Mouse (Mus musculus) CH12.LX (cell line): Measurements from ENCODE around the gene Nipal4. TPM values are rescaled to one million over a fixed set of nuclear protein-coding genes. Genes with fewer than 3 reads are reported as not detected.

ENCODE experiments used
- DNase-seq: peaks from one replicate; pipeline ENCODE4 v3.0.0-alpha.2; 2013; ENCODE audit errors: extremely low read depth
- H3K27ac ChIP-seq: 2 replicates; pipeline ENCODE4 v1.5.1; 2012; ENCODE audit warnings: low read depth, mild to moderate bottlenecking, control low read depth, moderate library complexity; ENCODE audit not compliant: insufficient read depth
- H3K27me3 ChIP-seq: replicated peaks from 2 replicates; pipeline ENCODE3; 2012; ENCODE audit warnings: inconsistent platforms
- H3K36me3 ChIP-seq, 2 experiments: replicated peaks in 1 of 2; 2 replicates each; pipeline versions ENCODE3 to v1.6.1; 2012; ENCODE audit warnings: inconsistent platforms in 1 of 2, low read length in 1 of 2, mild to moderate bottlenecking in 1 of 2, mixed read lengths in 1 of 2, moderate library complexity in 1 of 2; ENCODE audit not compliant: control insufficient read depth in 1 of 2, insufficient read depth in 1 of 2
- H3K4me1 ChIP-seq, 2 experiments: 2 replicates each; pipeline ENCODE4 v1.6.1; 2012; ENCODE audit warnings: inconsistent platforms in 1 of 2, moderate library complexity in 1 of 2; ENCODE audit not compliant: insufficient read depth in 2 of 2, control insufficient read depth in 1 of 2
- H3K4me2 ChIP-seq: 2 replicates; pipeline ENCODE4 v1.6.1; 2012; ENCODE audit warnings: low read depth, mild to moderate bottlenecking, control low read depth; ENCODE audit not compliant: poor library complexity, insufficient read depth, severe bottlenecking
- H3K4me3 ChIP-seq, 3 experiments: fragments of 150-350 bp in 1 of 3; sonication (generic) in 1 of 3; replicated peaks in 1 of 3; 2 replicates each; pipeline versions ENCODE3 to v1.5.1; 2011 to 2012; ENCODE audit warnings: low read depth in 2 of 3, low read length in 2 of 3, mild to moderate bottlenecking in 2 of 3, moderate library complexity in 2 of 3, control low read depth in 1 of 3, improper control_type of control experiment in 1 of 3, inconsistent platforms in 1 of 3, mixed read lengths in 1 of 3; ENCODE audit not compliant: poor library complexity in 1 of 3
- H3K79me2 ChIP-seq: replicated peaks from 2 replicates; pipeline ENCODE4 v1.6.1; 2012; ENCODE audit warnings: mild to moderate bottlenecking, moderate library complexity; ENCODE audit not compliant: control insufficient read depth, poor library complexity, insufficient read depth, severe bottlenecking; ENCODE audit errors: extremely low read depth
- H3K9ac ChIP-seq: 2 replicates; pipeline ENCODE4 v1.6.1; 2012; ENCODE audit warnings: low read depth, mild to moderate bottlenecking, control low read depth, moderate library complexity; ENCODE audit not compliant: insufficient read depth
- H3K9me3 ChIP-seq: replicated peaks from 2 replicates; pipeline ENCODE3; 2012; ENCODE audit warnings: low read length, inconsistent platforms, mixed read lengths
- E2F4 ChIP-seq: IDR thresholded peaks from 2 replicates; pipeline ENCODE4 v1.6.1; 2011; ENCODE audit warnings: low read depth, low read length, improper control_type of control experiment; ENCODE audit not compliant: insufficient replicate concordance
- ELF1 ChIP-seq: IDR thresholded peaks from 2 replicates; pipeline ENCODE4 v1.6.1; 2014; ENCODE audit warnings: low read depth, mild to moderate bottlenecking, inconsistent platforms, low read length, improper control_type of control experiment
- EP300 ChIP-seq: IDR thresholded peaks from 2 replicates; pipeline ENCODE4 v1.6.1; 2011; ENCODE audit warnings: low read length, improper control_type of control experiment
- GABPA ChIP-seq: IDR thresholded peaks from 2 replicates; pipeline ENCODE4 v1.6.1; 2012; ENCODE audit warnings: low read depth, low read length, improper control_type of control experiment, inconsistent platforms; ENCODE audit not compliant: insufficient replicate concordance
- IRF4 ChIP-seq: IDR thresholded peaks from 2 replicates; pipeline ENCODE4 v1.6.1; 2014; ENCODE audit warnings: low read depth, mild to moderate bottlenecking, inconsistent platforms, low read length, improper control_type of control experiment
- JUN ChIP-seq: IDR thresholded peaks from 2 replicates; pipeline ENCODE4 v1.6.1; 2011; ENCODE audit warnings: low read depth, mild to moderate bottlenecking, low read length, improper control_type of control experiment, moderate library complexity; ENCODE audit not compliant: insufficient read depth
- JUND ChIP-seq: conservative IDR thresholded peaks from 2 replicates; pipeline ENCODE4 v1.6.1; 2011; ENCODE audit warnings: low read depth, low read length, improper control_type of control experiment
- KAT2A ChIP-seq: IDR thresholded peaks from 2 replicates; pipeline ENCODE4 v1.6.1; 2012; ENCODE audit warnings: low read length, improper control_type of control experiment, inconsistent platforms; ENCODE audit not compliant: insufficient replicate concordance
- MAX ChIP-seq: IDR thresholded peaks from 2 replicates; pipeline ENCODE4 v1.6.1; 2011; ENCODE audit warnings: low read length, improper control_type of control experiment
- MAZ ChIP-seq: IDR thresholded peaks from 2 replicates; pipeline ENCODE4 v1.6.1; 2012; ENCODE audit warnings: low read depth, mild to moderate bottlenecking, inconsistent platforms, low read length, improper control_type of control experiment, moderate library complexity
- MEF2A ChIP-seq: IDR thresholded peaks from 2 replicates; pipeline ENCODE4 v1.6.1; 2014; ENCODE audit warnings: low read depth, mild to moderate bottlenecking, inconsistent platforms, low read length, improper control_type of control experiment, borderline replicate concordance
- NELFE ChIP-seq: IDR thresholded peaks from 2 replicates; pipeline ENCODE4 v1.6.1; 2011; ENCODE audit warnings: low read depth, low read length, improper control_type of control experiment
- NRF1 ChIP-seq: IDR thresholded peaks from 2 replicates; pipeline ENCODE4 v1.6.1; 2014; ENCODE audit warnings: low read depth, mild to moderate bottlenecking, inconsistent platforms, low read length, improper control_type of control experiment, moderate library complexity
- POLR2A ChIP-seq: IDR thresholded peaks from 2 replicates; pipeline ENCODE4 v1.6.1; 2011; ENCODE audit warnings: low read depth, mild to moderate bottlenecking, improper control_type of control experiment, low read length
- RAD21 ChIP-seq: IDR thresholded peaks from 2 replicates; pipeline ENCODE4 v1.6.1; 2011; ENCODE audit warnings: low read depth, mild to moderate bottlenecking, low read length, improper control_type of control experiment, moderate library complexity
- ZMIZ1 ChIP-seq: IDR thresholded peaks from 2 replicates; pipeline ENCODE4 v1.6.1; 2012; ENCODE audit warnings: low read depth, mild to moderate bottlenecking, inconsistent platforms, low read length, improper control_type of control experiment
- dilution Hi-C: fragments of 300-500 bp; cut with MboI; formaldehyde crosslinking; loops from 2 replicates; pipeline ENCODE4 v1.14.3; 2020; ENCODE audit warnings: low sequenced_read_pairs; ENCODE audit not compliant: extremely low pct_unique_long_range_greater_than_20kb, extremely low pct_ligation_motif_present
- in situ Hi-C: fragments of 300-500 bp; cut with MboI; formaldehyde crosslinking; loops from 3 replicates; pipeline ENCODE4 v1.14.3; 2019; ENCODE audit warnings: low sequenced_read_pairs, low pct_ligation_motif_present, low pct_unique_long_range_greater_than_20kb, mixed read lengths
- polyA plus RNA-seq: library from polyadenylated mRNA; unstranded; fragments of >175 nt; gene quantifications from 2 replicates; pipeline ENCODE4 v1.2.1, GENCODE M21; 2012; ENCODE audit warnings: low read depth; ENCODE audit not compliant: insufficient read length
- total RNA-seq, 2 experiments: library from RNA; depleted of rRNA; stranded (reverse); fragments of 300-350 nt in 1 of 2; fragments of >200 nt in 1 of 2; gene quantifications; 2 replicates each; pipeline ENCODE4 v1.2.3; 2012 to 2014

Nipal4 gene
- total and polyA plus RNA-seq, 3 experiments: 0.08 TPM; not detected in 2

GRCm38 (mm10) chr11:46172128-46172527, 5.8 kb upstream of the Nipal4 start:
- TF ChIP-seq NELFE (no peak), MAX (no peak), JUND (no peak)
- no peak for DNase-seq
- dilution Hi-C loops (no loop called here), in situ Hi-C loops (no loop called here)
- Histone ChIP-seq H3K79me2 (no peaks in the 10 kb centered on the region), H3K9me3 (no peaks in the 10 kb centered on the region), H3K36me3 (no peaks in the 10 kb centered on the region), H3K9ac (no peak overlapping the region), H3K4me3 (no peak overlapping the region), H3K27me3 (no peaks in the 10 kb centered on the region), H3K4me1 (no peaks in the 10 kb centered on the region), H3K27ac (no peak overlapping the region), H3K4me2 (no peak overlapping the region)

GRCm38 (mm10) chr11:46169908-46170307, 3.6 kb upstream of the Nipal4 start:
- Histone ChIP-seq H3K4me3 (no peak overlapping the region), H3K9ac (no peak overlapping the region), H3K36me3 (no peaks in the 10 kb centered on the region), H3K27me3 (no peaks in the 10 kb centered on the region), H3K9me3 (no peaks in the 10 kb centered on the region), H3K79me2 (no peaks in the 10 kb centered on the region), H3K27ac (no peak overlapping the region), H3K4me1 (no peaks in the 10 kb centered on the region), H3K4me2 (no peak overlapping the region)
- in situ Hi-C loops (no loop called here), dilution Hi-C loops (no loop called here)
- DNase-seq: no peak
- TF ChIP-seq MAZ (no peak), E2F4 (no peak), ZMIZ1 (no peak), KAT2A (no peak), GABPA (no peak), RAD21 (no peak; the same call in none of the 2 replicates), EP300 (no peak), POLR2A (no peak), JUN (no peak), MEF2A (no peak), ELF1 (no peak), NRF1 (no peak), IRF4 (no peak)
